Mouse (Mus musculus): ENCODE data around the gene Lrguk.
A peak's percentile ranks its signal among the peaks of the same experiment; 100 is the strongest.

Lrguk gene

DNA sequence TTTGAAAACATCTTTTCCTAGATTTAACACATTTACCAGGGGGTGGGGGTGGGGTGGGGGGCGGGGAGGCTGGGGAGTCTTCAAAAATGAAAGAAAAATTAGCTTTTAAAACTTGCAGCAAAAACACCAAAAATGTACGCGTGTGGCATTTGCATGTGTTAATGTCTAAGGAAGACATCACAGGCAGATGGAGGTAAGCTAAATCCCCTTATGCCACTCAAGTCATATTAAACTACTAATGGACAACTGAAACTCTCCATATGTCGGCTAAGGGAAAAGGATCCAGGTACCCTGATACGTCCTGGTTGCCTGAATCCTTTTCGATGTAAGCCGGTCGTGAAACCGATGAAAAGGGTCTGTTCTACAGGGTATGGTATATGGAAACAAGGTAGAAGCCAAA lies 119.8 kb downstream of the Lrguk start:
- DNase-seq, result peak; percentile 43

DNA sequence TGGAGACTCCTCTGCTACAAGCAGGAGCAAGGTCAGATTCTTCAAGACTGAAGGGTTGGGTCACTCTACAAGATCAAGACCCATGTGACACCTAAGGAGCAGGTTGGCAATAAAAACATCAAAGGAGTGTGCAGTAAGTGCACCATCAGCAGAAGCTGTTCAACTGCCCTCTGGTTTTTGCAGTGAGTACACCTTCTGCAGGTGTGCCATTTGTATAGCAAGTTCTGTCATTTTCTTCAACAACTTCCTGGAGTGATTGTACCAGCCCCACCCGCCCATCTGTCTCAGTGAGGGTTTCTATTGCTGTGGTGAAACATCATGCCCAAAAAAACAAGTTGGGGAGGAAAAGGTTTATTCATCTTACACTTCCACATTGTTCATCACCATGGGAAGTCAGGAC lies 120.6 kb downstream of the Lrguk start:
- peak; percentile 80 for DNase-seq

DNA sequence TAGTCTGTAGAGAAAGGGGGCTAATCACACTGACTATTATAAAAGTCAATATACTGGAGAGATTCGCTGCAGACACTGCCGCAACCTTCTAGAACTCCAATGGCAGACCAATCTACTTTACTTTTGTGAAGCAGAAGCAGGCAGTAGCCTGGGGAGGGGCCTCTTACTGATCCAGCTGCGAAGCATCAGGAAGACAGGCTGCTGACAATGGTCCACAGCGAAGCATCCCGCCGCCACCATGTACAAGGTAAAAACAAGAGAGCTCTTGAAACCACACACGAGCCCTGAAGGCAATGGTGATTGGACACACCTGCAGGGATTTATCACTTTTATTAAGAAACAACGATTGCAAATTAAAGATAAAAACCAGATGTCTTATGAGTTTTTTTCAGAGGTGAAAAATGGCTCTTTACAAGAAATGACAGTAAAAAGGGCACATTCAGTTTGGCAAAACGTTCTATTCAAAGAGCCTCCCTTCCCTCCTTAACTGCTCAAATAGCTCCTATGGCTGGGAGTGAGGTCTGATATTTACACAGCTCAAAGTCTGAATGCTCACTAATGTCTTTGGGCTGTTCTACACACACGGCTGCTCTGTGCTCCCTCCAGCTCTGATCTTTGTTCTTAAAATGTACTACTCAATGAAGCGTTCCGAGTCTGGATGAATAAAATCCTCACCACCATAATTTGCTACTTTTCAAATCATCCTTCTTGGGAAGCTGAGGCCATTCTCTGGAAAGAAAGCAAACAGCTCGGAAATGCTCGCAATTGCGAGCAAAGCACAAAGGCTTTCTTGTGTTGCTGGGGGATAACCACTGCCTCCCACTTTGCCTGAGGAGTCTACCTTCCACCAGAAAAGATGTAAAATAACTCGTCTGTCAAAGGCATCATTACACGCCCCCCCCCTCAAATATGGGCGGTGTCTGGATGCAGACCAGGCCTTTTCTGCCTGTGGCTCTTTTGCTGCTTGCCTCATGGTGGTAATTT lies 124.1 kb downstream of the Lrguk start:
- DNase-seq, result peak; percentile 56

DNA sequence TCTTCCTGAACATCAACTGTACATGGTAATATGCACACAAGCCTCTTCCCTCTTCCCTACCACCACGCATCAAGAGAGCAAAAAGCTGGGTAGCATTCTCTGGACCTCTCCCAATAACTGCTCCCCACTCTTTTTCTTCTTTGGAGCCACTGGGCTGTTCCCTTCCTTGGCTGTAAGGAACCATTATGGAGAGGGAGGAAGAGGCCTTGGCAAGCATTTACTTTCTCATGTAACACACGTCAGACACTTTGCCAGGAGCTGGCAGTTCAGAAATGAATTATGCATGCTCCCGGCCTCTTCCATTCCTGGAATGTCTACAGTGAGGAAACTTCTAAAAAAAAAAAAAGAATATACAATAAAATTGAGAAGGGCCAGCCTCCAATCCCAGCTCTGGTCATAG lies 125.0 kb downstream of the Lrguk start:
- DNase-seq, result peak; percentile 83

DNA sequence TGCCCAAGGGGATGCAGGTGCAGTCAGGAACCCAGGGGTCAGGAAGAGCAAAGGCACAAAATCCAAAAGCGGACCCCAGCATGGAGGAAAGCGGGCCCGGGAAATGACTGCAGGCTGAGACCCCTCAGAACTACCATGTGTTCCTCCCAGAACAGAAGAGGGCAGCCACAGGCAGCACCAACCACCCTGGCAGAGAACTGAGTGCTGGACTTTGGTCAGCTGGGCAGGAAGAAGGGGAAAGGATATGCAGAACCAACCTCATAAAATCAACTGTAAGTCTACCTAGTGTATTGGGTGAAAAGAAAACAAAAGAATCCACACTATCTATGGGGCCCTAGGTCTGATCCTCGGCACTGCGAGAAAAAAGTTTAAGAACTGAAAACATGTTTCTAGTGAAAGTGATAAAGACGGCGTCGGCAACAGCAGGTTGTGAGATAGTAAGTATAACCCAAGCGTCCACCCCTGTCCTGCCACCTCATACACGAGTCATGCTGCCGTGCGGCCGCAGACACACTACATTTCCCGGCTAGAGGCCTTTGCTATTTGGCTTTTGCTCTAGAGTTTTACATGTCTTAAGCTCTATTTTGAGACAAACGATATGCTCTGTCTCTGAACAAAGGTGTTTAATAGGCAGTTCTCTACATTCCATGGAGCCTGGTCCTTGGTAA lies 126.0 kb downstream of the Lrguk start:
- peak; percentile 61 for DNase-seq

DNA sequence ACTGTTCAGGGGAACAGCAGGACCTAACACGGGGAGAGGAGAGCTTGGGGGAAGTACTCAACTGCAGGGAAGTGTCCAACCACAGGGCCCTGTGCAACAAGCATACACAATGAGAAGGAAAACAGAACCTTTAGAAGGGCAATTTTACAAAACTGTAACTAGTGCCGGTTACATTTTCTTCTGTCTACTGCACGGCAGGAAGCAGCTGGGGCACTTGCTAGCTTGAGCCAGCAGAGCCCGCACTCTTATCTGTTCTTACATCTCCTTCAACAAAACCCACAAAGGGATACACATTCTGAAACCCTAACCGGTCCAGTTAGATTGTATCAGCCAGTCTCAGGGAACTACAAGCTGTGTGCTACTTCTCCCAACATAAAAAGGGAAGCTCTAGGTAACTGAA lies 126.8 kb downstream of the Lrguk start:
- DNase-seq, result peak; percentile 61

DNA sequence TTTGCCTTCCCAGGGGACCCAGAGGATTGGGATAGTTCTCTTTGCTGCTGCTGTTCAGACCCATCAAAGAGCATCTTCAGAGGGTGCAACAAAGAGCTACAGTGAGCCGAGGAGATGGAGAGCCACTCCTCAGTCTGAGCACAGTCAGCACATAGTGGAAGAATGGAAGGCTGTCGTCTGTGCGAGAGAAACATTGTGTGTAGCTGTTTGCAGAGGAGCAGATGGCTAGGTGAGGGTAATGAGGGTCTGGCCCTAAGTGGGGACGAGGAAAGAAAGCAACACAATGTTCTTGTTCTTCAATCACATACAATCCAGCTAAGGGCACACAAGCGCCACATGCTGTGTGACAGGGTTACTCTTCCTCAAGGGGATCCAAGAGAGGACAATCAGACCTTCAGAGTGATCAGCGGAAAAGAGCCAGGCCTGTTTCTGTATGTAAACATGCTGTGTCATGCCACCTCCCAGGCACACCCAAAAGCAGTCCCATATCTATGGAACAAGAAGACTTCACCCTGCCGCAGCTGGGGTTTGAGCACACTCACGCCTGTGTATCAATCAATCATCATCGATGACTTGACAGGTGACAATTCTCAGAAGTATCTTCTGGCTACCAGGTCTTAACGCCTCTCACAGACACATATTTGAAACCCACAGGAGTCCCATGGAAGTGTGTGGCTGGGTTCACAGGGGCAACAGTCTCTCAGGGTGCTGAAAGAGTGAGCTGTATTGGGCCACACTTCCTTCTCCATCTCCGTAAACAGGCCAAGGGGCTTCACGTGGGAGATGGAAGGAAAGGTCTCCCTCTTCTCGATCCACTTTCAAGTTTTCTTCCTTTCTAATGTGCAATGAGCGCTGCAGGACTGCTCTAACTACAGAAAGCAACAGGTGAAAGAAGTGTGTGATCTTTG lies 127.8 kb downstream of the Lrguk start:
- DNase-seq, result peak; percentile 61

DNA sequence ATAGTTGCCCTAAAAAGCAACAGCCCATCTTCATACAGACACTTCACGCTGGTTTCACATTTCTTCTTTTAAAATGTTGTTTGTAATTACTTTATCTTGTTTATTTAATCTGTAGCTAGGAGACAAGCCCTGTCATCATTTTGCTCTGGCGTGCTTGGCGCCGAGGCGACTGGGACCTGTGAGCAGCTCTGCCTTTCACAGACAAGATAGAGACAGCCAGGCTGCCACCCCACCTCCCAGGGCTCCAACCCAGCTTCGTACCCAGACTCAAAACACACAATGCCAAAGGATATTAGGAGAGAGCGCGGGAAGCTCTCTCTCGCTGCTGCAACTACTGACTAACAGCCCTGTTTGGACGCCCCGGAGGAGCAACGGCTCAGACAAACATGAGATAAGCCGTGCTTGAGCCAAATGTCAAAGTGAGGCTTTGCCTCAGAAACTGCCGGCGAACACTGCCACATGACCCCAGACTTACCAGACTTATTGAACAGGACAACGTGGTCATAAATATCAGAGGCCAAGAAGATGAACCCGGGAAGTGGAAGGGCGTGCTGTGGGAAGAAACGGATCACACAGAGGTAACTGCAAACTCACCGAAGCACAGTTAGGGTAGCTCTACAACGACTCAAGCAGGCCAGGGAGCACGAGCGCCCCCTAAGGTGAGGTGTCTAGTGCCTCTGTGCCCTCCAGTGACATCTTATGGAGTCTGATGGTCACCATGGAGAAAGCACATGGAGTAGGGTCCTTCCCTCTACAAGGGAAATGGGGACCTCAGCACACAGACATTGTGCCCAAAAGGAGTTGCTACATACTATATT lies 131.0 kb downstream of the Lrguk start:
- peak; percentile 75 for DNase-seq

DNA sequence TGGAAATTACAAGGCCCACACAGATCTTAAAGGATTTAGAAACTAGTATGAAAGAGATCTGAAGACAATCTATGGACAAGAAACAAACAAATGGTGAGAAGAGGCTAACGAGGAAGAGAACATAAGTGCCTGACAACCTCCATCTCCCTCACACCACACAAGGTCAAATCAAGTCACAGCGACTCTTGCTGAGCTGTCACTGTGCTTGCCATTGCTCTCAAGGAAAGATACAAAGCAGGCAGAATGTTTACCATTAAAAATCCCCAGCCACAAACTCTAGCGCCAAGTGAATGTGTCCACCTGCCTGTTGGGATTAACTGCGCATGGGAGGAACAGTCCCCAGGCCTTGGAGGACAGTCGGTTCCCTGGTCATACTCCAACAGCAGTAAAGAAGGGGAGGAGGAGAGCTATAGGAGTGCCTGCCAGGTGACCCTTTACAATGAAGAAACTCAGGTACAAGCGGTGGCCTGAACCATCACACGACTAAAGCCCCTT lies 131.6 kb downstream of the Lrguk start:
- peak; percentile 45 for DNase-seq

DNA sequence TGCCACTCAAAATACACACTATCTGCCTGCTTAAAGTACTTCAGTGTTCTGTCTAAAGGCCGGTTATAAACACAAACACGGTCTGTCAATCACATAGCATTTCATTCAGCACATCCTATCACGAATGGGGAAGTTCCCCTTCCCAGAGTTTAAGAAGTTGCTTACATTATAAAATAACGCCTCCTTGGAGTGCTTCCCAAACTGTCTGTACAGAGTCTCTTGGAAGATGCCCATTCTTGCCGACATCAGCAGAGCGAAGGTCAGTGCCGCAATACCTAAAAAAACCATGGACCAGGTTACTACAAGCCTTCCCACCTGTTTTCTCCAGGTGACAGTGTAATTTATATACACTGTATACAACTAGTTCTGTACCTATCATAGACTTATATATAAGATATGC lies 132.3 kb downstream of the Lrguk start:
- DNase-seq, result no peak

DNA sequence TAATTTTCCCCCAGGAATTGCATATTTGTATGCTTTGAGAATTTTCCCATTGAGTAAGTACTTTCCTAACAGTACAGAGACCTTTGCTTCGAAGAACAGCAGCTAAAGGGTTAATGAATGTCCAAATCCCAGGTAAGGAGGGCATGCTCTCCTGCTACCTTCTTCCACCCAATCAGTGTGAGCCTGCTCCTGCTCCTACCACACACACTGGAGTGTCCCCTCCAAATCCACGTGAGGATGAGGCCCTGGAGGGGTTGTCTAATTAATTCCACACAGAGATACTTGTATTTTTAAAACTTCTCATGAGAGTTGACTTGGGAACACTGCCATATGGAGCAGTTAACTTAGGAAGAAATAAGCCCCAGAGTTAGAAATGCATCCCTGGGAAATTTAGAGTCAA lies 133.4 kb downstream of the Lrguk start:
- DNase-seq, result no peak

DNA sequence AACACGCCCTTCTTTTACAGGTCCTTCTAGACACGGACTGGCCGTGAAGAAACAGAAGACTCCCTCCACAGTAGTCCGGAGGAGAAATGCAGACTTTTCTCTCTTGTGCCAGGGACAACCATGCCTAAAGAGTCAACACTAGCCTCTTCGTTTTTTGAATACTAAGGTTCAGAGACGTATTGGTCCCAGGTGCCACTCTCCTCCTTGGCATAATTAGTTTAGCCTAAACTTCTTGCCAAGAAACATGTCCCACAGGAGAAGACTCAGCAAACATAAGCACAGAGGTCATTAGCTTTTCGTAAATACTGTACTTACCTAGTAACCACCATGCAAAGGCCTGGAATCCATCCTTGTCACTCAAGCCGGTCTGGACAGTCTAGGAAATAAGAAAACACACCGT lies 133.8 kb downstream of the Lrguk start:
- no peak for DNase-seq

DNA sequence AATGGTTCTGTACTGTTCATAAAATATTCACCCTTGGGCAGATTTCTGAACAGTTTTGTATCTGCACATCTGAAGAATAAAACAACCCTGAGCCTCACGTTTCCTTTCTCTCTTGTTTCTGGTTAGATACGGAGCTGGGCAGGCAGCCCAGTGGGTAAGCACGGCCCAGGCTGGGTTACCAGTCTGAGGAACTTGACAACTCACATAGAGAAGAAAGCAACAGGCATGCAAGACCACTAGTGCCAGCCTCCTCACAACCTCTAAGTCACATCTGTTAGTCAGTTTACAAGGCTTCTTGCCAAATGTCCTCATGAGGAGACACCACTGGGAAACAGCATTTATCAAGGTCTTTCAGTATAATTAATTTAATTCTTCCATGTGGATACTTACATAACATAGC lies 139.6 kb downstream of the Lrguk start:
- no peak for DNase-seq

DNA sequence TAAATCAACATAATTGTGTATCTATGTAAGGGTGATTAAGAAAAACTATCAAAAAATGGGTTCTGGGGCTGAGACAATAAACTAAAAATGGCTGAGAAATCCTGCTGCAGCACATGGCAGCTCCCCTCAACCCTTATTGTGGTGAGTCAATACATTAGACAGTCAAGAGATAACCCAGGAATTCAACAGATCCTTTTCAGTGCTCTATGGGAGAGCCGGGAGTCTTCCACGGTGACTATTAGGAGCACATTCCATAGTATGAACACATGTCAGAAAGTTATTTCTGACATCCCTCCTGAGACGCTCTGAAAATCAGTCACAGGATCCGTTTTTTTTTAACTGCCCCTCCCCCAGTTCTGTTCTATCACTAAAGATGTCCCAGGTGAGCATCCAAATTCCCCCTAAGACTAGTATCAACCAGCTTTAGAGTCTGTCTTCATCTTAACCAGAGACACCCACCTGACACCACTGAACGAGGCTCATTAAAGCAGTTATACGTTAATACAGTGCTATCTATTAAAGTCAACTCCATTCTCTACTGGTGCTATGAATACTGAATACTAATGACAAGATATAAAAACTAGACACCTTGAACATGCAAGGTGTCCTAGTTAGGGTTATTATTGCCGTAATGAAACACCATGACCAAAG lies 141.7 kb downstream of the Lrguk start:
- no peak for DNase-seq

DNA sequence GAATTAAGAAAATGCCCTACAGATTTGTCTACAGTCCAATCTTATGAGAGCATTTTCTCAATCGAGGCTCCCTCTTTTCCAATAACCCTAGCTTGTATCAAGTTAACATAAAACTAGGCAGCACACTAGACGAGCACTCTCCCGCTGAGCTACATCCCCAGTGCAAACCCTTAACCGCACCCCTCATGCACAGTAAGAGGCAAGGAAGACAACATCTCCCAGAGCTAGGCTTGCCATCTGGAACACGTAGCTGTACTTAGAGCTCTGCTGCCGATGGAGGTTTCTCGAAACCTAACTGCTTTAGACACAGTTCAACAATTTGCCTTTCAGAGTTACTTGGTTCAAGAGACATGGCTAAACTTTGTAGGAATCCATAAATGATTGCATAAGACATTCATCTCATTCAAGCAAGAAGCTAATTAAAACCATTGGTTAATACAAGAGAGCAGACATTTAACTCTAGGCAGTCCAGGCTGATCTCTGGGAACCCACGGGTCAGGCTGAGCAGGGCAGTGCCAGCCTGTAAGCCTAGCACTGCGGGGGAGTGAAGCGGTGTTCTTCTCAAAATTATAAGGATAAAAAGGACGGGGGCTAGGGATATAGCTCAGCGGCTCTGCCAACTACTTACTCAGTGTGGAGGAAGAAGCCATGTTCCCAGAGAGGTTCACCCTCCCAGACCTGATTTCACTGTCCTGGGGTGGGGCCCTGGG lies 142.7 kb downstream of the Lrguk start:
- no peak for DNase-seq

DNA sequence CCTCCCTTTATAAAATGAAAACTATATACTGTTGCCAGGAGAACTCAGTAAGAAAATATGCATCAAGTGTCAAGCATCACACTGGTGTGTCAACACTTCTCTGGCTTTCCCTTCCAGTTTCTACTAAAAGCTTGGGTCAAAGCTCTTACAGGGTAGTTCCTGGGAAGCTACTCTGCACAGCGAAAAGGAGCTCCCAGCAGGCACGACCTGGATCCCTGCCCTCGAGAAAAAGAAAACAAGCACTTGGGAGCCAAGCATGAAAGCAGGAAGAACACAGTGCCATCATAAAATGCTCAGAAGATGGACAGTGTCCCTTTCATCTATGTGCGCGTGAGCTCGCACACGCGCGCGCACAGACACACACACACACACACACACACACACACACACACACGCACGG lies 144.0 kb downstream of the Lrguk start:
- no peak for DNase-seq

DNA sequence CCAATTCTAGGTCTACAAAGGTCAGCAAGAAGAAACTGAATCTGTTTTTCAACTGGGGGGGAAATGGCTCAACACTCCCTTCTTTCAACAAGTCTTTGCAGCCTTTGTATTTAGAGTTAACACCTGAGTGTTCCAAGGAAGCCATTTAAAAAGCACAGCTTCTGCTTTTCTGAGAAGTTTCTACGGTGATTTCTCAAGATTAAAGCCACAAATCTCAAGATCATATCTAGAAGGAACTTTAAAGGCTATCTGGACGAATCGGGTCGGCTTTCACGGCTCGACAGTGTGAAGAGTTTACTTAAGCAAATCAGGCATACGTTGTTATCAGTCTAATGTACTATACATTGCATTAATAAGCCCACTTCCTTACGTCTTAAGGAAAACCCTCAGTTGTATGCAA lies 145.5 kb downstream of the Lrguk start:
- no peak for DNase-seq

DNA sequence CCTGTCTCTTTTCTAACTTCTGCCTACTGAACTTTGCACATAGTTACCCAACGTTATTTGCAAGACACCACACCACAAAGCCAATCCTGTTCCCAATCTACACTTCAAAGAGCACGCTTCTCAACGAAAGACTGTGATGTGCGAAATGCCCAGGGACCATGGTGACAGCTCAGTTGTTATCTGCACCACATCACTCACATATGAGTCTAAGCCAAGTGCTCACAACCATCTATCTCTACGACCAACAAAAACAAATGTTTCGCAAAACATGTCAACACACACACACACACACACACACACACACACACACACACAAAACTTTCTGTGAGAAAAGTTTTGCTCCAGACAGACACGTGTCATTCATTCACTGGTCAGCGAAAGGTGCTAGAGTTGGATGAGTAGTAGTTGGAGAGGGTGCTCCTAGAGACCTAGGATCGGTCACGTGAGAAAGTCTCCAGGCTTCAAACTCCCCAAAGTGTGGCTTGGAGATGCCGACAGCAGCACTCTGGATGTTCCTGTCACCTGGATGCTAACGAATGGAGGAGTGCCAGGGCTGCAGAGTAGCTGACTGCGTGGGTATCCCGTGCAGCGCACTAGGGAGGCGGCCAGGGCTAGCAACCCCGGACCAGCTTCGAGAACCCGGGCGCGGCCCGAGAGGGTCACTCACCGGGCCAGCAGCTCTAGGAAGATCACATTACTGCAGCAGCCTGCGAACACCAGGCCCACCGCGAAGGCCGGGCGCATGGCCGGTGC lies 147.0 kb downstream of the Lrguk start:
- DNase-seq, result no peak

DNA sequence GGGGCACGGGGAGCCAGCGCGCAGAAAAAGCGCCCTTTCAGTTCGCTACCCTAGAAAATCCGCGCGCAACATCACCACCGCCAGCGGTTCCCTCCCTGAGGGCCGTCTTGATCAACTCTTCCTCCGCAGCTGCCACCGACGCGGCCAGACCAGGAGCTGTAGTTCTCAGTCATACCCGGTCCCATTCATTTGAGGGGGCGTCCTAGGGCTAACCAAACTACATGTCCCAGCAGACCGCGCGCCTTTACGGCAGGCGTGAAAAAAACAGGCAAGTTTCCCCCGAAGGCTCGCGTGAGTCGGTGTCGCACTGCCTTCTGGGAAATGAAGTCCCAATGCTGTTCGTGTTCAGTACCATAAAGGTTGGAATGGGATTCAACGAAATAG lies 147.6 kb downstream of the Lrguk start, which contains the start of gene Slc35b4:
TSS of gene Slc35b4 (minus strand) at position 248 of the 384 bp plus-strand sequence.
- DNase-seq, result peak; percentile 99

DNA sequence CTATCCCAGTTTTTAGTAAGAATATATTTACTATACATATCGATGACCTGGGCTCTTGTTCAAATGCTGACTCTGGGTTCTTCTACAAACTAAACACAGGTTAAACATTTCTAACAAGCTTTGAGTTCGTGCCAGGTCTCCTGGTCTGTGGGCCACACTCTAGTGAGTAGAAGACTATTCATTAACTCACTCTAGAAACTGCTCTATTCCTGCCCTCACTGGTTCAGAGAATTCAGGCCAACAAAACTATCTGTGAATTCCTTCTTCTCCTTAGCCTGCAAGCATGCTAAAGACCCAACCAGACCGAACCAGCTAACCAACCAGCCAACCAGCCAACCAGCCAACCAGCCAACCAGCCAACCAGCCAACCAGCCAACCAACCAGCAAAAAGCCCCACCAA lies 149.8 kb downstream of the Lrguk start:
- no peak for DNase-seq

Measured in heart, adult 11 months (tissue).